Mouse (Mus musculus) heart, adult 2 months (tissue): ENCODE measurements at regions not wholly inside any gene's neighbourhood (a gene's known extent, or its start where the extent isn't known, plus 50 kb on each side); places are given as distances from the start of the nearest gene placed in this dataset.

Source experiments
- EP300 ChIP-seq: fragments of 200-500 bp; IDR thresholded peaks from 2 replicates; pipeline ENCODE4 v1.6.1; 2011; ENCODE audit warnings: low read depth, low read length, control low read depth; ENCODE audit not compliant: insufficient read depth
- POLR2A ChIP-seq: fragments of 200-500 bp; IDR thresholded peaks from 2 replicates; pipeline ENCODE4 v1.6.1; 2011; ENCODE audit warnings: mild to moderate bottlenecking, low read depth, low read length, control low read depth; ENCODE audit not compliant: insufficient read depth

DNA sequence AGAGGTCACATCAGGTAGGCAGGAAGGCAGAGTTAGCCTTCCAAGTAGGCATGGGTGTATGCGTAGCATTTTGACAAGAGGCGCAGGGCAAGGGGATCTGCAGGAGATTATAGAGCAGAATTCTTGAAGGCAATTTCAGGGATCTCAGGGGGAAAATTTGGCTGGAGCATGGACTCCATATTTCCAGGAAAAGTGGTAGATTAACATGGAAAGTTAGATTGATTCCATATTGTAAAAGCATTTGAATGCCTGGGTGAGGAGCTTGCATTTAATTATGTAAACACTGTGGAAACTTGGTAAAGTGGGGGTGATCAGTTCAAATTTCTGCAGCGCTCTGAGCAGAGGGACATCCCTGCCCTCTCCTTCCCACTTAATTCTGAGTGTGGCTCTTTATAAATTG lies 146.7 kb downstream of the Pax3 start:
- TF ChIP-seq EP300 (no peak), POLR2A (no peak)
